Mouse (Mus musculus): ENCODE measurements around the gene Gm43302. TPM values are rescaled to one million over a fixed set of nuclear protein-coding genes. Genes with fewer than 3 reads are reported as not detected.
"Not testable (repeated sequence)": the region's sequence is repeated elsewhere in the genome, so short reads cannot be mapped to it uniquely, and the experiment has no call there.

Gene Gm43302
- not detected for total RNA-seq (2021)
- long read RNA-seq, experiment 1, result 0 reads
- long read RNA-seq, experiment 2, result 0 reads

DNA sequence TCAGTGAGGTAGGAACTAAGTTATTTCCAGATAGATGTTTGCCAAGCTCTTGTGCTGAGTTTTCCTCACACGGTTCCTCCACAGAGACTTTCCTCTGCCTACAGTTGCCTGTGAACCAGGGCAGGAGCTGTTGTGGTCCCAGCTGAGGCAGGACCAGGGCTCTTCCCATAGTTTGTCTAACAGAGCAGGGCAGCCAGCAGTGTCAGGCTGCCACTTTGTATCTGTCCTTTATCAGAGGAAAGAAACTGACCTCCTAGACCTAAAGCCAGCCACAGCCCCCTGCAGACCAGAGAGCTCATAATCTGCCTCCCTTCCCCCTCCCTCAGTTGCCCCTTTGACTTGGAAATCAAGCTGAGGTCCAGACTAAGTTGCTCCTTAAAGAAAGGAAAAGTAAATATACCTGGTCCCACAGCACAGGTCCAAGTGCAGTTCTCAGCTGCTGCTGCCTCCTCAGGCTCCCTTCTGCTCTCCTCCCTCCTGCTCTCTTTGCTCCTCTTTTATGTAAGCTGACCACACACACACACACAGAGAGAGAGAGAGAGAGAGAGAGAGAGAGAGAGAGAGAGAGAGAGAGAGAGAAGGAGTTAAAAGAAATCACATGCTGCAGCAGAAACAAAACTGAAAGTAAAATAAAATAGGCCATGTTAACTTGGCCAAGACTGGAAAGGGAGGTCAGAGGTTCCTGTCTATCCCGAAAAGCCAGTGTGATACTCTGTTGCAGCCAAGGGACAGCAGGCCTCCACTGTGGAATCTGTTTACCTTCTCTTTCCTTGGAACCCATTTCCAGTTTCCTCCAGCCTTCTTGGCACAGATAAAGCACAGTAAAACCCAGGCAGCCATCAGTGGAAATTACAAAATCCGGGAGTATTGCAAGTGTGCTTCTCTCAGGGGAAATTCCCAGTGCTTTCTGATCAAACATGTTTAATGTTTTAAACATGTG lies at the start of gene Gm43302, which contains the start of gene Gbp6:
Gene Gm43302, minus strand, starts transcription at position 470 of the 940 bp plus-strand sequence.
Gene Gbp6, minus strand, starts transcription at position 473 of the 940 bp plus-strand sequence.
- not testable (repeated sequence) for DNase-seq (ENCODE audit: low spot score in 2 of 2)

DNA sequence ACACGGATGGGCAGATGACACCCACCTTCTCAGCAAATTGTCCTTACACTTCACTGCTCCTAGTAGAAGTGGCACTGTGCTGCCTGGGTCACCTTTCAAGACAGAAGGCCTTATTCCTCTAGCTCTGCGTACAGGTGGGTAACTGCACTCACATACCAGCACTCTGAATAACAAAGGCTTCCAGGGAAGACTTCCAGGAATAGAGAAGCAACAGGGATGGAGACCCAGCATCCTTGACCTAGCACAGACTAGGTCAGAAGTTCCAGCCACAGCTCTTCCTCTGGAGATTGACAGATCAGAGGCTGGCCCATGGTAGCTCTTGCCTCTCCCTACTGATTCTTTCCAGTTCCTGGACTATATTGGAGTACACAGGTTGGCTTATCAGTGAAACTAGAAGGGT lies 47.8 kb upstream of the Gm43302 start:
- no peak for DNase-seq (ENCODE audit: low spot score in 2 of 2)

- DNase-seq (ENCODE audit: low spot score in 2 of 2), result no peak
Measured at GRCm38 (mm10) chr5:105322543-105322942, 29.0 kb upstream of the Gm43302 start.

DNA sequence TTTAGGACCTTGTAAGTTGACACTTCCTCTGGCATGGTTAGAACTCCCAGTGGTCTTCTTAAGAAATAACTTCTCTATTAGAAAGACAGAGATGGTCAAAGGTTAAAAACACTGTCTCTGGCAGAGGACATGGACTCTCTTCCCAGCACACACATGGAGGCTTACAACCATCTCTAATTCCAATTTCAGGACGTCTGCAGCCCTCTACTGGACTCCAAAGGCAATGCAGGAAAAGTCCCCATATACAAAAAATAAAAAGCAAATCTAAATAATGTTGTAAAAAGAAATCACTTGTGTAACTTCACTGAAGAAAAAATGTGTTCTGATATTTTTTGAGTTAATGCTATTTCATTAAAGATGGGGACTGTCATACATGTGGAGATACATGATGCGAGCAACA lies 17.4 kb upstream of the Gm43302 start:
- DNase-seq (ENCODE audit: low spot score in 2 of 2), result no peak

DNA sequence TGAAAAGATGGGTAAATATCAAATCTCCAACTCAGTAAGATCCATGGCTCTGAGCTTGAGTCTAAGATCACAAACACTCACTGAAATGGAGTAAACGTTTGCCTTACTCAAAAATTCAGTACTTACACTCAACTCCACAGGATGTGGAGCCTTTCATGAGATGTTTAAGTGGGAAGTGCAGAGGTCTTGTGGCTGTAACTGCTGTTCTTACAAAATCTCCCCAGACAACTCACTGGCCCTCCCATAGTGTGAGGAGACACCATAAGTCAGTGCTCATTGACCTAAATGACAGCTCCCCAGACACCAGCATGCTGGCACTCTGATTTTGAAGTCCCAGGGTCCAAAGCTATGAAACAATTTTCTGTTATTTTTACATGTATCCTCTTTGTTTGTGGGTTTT lies 15.7 kb upstream of the Gm43302 start:
- DNase-seq (ENCODE audit: low spot score in 2 of 2), result not testable (repeated sequence)

DNA sequence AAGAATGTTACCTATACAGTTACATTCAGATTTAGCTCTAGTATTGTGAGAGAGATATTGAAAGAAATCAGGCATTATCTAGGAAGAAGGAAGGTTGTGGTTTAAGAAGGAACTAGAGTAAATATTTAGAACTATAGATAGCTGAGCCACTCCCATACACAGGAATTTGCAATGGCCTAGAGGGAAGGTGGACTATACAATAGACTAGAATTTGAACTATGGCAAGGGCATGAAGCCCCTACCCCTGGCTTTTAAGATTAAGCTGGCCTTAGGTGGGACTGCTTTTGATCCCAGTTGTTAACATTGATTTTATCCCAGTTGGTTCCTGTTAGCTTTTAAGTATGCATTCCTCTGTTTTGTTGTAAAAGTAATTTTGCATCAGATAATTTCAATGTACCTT lies 13.5 kb upstream of the Gm43302 start:
- not testable (repeated sequence) for DNase-seq (ENCODE audit: low spot score in 2 of 2)

DNA sequence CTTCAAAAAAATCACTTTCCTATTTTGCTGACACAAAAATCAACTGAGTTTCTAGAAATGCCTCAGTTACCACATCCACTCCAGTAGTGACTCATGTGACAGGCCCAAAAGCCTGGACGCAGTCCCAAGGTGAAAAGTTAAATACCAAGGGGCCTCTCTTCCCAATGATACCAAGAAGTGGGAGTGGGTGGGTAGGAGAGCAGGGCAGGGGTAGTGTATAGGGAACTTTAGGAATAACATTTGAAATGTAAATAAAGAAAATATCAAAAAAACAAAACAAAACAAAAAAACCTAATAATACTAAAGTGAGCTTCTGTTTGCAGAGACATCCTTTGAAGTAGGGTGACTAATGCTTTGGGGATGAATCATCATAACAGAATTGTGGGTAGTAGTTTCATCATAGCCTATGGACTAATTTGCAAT lies 12.7 kb upstream of the Gm43302 start:
- no peak for DNase-seq (ENCODE audit: low spot score in 2 of 2)

- not testable (repeated sequence) for DNase-seq (ENCODE audit: low spot score in 2 of 2)
Measured at GRCm38 (mm10) chr5:105305671-105306070, 12.2 kb upstream of the Gm43302 start.

- DNase-seq (ENCODE audit: low spot score in 2 of 2), result no peak
Measured at GRCm38 (mm10) chr5:105301963-105302362, 8.5 kb upstream of the Gm43302 start.

- no peak for DNase-seq (ENCODE audit: low spot score in 2 of 2)
Measured at GRCm38 (mm10) chr5:105301531-105301930, 8.0 kb upstream of the Gm43302 start.

GRCm38 (mm10) chr5:105295746-105296145 lies 2.3 kb upstream of the Gm43302 start:
- no peak for DNase-seq (ENCODE audit: low spot score in 2 of 2)

- DNase-seq (ENCODE audit: low spot score in 2 of 2), result no peak
Measured at GRCm38 (mm10) chr5:105292492-105292891, 1.0 kb downstream of the Gm43302 start.

GRCm38 (mm10) chr5:105290921-105291320 lies 2.6 kb downstream of the Gm43302 start:
- not testable (repeated sequence) for DNase-seq (ENCODE audit: low spot score in 2 of 2)

GRCm38 (mm10) chr5:105260673-105261072 lies 32.8 kb downstream of the Gm43302 start:
- DNase-seq (ENCODE audit: low spot score in 2 of 2), result not testable (repeated sequence)

DNA sequence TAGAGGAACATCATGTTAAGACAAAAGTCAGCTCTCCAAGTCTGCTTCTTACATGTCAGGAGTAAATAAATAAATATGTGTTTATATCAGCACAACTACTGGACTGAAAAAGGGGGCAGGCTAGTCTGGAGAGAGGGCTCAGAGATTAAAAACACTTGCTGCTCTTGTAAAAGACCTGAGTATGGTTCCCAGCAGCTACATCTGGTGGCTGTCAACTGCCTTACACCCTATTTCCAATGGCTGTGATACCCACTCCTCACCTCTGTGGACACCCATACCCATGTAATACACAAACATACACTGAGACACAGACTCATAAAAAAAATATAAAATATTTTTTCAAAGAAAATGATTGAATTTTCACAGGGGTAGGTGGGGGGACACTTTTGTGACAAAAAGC lies 41.0 kb downstream of the Gm43302 start:
- DNase-seq (ENCODE audit: low spot score in 2 of 2), result no peak

DNA sequence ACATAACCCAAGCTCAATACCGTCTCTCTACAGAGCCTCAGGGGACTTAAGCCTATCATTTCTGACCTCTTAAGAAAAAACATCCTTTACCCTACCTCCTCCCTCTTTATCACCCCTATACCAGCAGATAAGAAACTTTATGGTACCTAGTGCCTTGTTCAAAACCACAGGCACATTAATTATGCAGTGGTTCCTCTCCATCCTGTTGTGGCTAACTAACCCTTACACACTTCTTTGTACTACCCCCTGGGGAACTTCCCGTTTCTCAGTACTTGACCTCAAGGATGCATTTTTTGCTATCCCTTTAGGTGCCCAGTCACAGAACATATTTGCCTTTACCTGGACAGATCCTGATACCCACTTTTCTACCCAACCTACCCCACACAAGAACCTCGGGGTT lies 48.8 kb downstream of the Gm43302 start:
- not testable (repeated sequence) for DNase-seq (ENCODE audit: low spot score in 2 of 2)

DNA sequence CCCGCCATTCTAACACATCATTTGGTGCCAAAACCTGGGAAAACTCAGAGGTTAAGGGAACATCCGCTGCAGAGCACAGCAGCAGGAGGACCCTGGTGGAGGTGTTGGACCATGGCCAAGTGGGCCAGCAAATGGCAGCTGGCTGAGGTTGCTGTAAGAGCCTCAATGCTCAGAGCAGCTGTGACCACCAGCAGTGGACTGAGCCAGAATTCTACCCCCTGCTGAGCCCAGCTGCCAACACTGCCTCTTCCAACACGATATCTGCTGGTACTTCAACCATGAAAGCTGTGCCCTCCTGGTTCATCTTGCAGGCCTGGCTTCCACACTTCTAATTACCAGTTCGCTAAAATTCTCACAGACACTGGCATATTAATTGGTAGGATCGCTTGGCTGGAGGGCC lies 52.5 kb downstream of the Gm43302 start:
- DNase-seq (ENCODE audit: low spot score in 2 of 2), result peak in 1 of 2 experiments; percentile 13

DNA sequence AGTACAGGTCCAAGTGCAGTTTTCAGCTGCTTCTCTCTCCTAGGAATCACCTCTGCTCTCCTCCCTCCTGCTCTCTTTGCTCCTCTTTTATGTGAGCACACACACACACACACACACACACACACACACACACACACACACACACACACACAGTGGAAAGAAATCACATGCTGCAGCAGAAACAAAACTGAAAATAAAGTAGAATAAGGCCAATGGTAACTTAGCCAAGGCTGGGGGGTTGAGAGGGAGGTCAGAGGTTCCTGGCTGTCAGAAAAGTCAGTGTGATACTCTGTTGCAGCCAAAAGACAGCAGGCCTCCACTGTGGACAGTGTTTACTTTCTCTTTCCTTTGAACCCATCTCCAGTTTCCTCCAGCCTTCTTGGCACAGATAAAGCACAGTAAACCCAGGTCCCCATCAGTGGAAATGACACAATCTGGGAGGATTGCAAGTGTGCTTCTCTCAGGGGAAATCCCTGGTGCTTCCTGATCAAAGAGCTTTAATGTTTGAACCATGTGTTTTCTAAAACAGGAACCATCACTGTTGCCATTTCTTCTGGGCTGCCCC lies 53.9 kb downstream of the Gm43302 start, which contains the start of gene Gbp10:
Gene Gbp10, minus strand, starts transcription at position 51 of the 565 bp plus-strand sequence.
- DNase-seq (ENCODE audit: low spot score in 2 of 2), result peak in 1 of 2 experiments; percentile 8

- DNase-seq (ENCODE audit: low spot score in 2 of 2), result not testable (repeated sequence)
Measured at GRCm38 (mm10) chr5:105238402-105238801, 55.1 kb downstream of the Gm43302 start.

DNA sequence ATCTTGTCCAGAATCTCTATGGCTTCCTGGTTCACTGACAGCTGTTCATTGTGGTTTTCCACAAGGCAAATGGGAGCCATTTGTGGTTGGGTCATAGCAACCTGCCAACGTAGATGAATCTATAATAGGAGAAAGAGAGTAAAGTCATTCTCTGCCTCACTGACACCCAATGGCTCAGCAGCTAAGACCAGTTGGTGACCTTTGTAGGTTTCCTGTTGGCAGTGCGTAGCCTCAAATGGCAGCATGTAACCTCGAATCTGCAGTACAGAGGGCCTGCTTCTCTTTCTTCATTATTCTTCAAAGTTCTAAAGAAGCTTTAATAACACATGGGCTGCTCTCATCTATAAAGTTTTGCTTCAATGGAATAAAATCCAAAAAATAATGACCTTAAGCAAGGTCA lies 57.5 kb downstream of the Gm43302 start:
- DNase-seq (ENCODE audit: low spot score in 2 of 2), result not testable (repeated sequence)

GRCm38 (mm10) chr5:105208957-105209356 lies 84.5 kb downstream of the Gm43302 start:
- DNase-seq (ENCODE audit: low spot score in 2 of 2), result not testable (repeated sequence)

DNA sequence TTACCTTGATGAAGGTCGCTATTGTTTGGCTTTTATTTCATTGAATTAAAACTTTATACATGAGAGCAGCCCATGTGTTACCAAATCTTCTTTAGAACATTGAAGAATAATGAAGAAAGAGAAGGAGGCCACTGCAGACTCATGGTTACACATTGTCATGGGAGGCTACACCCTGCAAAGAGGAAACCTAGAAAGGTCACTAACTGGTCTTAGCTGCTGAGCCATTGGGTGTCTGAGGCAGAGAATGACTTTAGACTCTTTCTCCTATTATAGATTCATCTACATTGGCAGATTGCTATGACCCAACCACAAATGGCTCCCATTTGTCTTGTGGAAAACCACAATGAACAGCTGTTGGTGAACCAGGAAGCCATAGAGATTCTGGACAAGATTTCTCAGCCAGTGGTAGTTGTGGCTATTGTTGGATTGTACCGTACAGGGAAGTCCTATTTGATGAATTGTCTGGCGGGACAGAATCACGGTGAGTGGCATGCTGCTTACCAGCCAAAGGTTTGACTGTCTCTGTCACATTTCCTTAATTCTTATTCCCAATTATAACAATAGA lies 92.6 kb downstream of the Gm43302 start:
- not testable (repeated sequence) for DNase-seq (ENCODE audit: low spot score in 2 of 2)

Measured in gastrocnemius, postnatal 4 days (tissue).